Mouse (Mus musculus) embryonic facial prominence, embryonic 11.5 days (tissue): ENCODE data around the gene Ikzf1. TPM values are rescaled to one million over a fixed set of nuclear protein-coding genes. Genes with fewer than 3 reads are reported as not detected.

ENCODE experiments used
- ATAC-seq: fragments of 200-750 bp; cut with Nextera tagmentation; replicated peaks from 2 replicates; pipeline ENCODE4 v1.8.0; 2017; ENCODE audit warnings: low read depth; ENCODE audit not compliant: insufficient number of reproducible peaks, low FRiP score, low TSS enrichment
- DNase-seq: peaks from one replicate; pipeline ENCODE4 v3.0.0-alpha.2; 2015; ENCODE audit warnings: low spot score
- H3K27ac ChIP-seq: fragments of 300-500 bp; sonication (generic); replicated peaks from 2 replicates; pipeline ENCODE4 v1.5.1; 2014; ENCODE audit warnings: mild to moderate bottlenecking, low read depth, low read length, control low read depth
- H3K27me3 ChIP-seq: fragments of 300-500 bp; sonication (generic); 2 replicates; pipeline ENCODE4 v1.6.1; 2014; ENCODE audit warnings: mild to moderate bottlenecking, low read length, moderate library complexity, mixed read lengths; ENCODE audit not compliant: control insufficient read depth, insufficient read depth
- H3K36me3 ChIP-seq: fragments of 300-500 bp; sonication (generic); replicated peaks from 2 replicates; pipeline ENCODE4 v1.6.1; 2014; ENCODE audit warnings: low read depth, mild to moderate bottlenecking, low read length, moderate library complexity, mixed read lengths; ENCODE audit not compliant: control insufficient read depth, insufficient read depth
- H3K4me1 ChIP-seq: fragments of 300-500 bp; sonication (generic); 2 replicates; pipeline ENCODE4 v1.6.1; 2014; ENCODE audit warnings: low read length, mixed read lengths; ENCODE audit not compliant: control insufficient read depth, insufficient read depth
- H3K4me2 ChIP-seq: fragments of 300-500 bp; sonication (generic); 2 replicates; pipeline ENCODE4 v1.6.1; 2014; ENCODE audit warnings: low read depth, mild to moderate bottlenecking, control low read depth, low read length, moderate library complexity
- H3K4me3 ChIP-seq: fragments of 300-500 bp; sonication (generic); 2 replicates; pipeline ENCODE4 v1.5.1; 2014; ENCODE audit warnings: low read depth, low read length, control low read depth
- H3K9ac ChIP-seq: fragments of 300-500 bp; sonication (generic); replicated peaks from 2 replicates; pipeline ENCODE4 v1.6.1; 2014; ENCODE audit warnings: mild to moderate bottlenecking, control low read depth, low read length
- H3K9me3 ChIP-seq: fragments of 300-500 bp; sonication (generic); replicated peaks from 2 replicates; pipeline ENCODE4 v1.6.1; 2016; ENCODE audit warnings: mild to moderate bottlenecking, low read length, inconsistent platforms, mixed read lengths; ENCODE audit not compliant: control insufficient read depth
- WGBS: fragments of 180-500 bp; shearing (Covaris S2); extraction: QIAGEN DNeasy Blood & Tissue Kit; methylation state at CpG from one replicate; pipeline ENCODE4 v1.1.7; 2014; 5-methylcytosine and 5-hydroxymethylcytosine counted together
- polyA plus RNA-seq: library from polyadenylated mRNA; unstranded; fragments of >200 nt; fragmentation: Nextera tagmentation; extraction: Ambion mirVana; gene quantifications from 2 replicates; pipeline ENCODE4 v1.2.1, GENCODE M21; 2014

The Ikzf1 gene
- polyA plus RNA-seq, 1 experiment from 2014 or later = 3.4 TPM

DNA sequence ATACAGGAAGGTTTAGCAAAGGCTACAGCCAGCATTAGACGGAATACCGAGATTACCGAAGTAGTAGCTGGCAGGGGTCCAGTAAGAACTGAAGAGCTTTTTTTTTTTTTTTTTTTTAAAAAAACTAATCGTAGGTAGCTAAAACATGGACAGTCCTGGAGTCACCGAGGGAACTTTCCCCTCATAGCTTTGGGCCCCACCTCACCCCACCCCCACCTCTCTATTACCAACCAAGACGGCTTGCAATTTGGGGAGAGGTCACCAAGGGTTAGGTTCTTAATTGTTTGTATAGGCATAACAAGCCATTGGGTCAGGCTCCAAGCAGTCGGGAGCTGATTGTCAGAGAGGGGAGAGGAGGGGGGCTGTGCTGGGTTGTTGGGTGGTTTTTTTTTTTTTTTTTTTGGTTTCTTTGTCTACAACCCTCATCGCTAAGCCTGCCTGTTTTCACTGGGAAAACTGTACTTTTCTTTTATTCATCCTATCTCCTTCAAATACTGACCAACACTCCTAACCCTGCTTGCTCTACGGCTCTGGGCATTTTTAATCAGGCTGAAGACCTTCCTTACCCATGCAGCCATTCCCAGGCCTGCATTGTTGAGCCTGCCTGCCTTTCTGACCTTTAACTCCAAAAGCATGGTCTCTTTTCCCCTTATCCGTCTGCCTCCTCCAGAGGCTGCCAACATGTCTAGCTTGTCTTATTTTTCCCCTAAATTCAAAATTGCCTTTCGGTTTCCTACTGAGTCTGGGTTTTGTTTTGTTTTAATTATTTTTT lies 124.8 kb downstream of the Ikzf1 start:
- no peaks in the 10 kb centered on the region for H3K27me3 ChIP-seq
- peak overlapping the region; percentile 98 for H3K27ac ChIP-seq
- H3K9me3 ChIP-seq = no peaks in the 10 kb centered on the region
- DNase-seq (peak; percentile 82), ATAC-seq (peak; percentile 64)
- H3K4me2 ChIP-seq = peak overlapping the region; percentile 67
- 2% methylated on average over 11 of the region's 11 CpGs for WGBS
- H3K4me3 ChIP-seq = peak overlapping the region; percentile 59
- peak overlapping the region; percentile 82 for H3K9ac ChIP-seq
- no peaks in the 10 kb centered on the region for H3K4me1 ChIP-seq
- no peaks in the 10 kb centered on the region; the same call in 1 of the 2 replicates for H3K36me3 ChIP-seq

DNA sequence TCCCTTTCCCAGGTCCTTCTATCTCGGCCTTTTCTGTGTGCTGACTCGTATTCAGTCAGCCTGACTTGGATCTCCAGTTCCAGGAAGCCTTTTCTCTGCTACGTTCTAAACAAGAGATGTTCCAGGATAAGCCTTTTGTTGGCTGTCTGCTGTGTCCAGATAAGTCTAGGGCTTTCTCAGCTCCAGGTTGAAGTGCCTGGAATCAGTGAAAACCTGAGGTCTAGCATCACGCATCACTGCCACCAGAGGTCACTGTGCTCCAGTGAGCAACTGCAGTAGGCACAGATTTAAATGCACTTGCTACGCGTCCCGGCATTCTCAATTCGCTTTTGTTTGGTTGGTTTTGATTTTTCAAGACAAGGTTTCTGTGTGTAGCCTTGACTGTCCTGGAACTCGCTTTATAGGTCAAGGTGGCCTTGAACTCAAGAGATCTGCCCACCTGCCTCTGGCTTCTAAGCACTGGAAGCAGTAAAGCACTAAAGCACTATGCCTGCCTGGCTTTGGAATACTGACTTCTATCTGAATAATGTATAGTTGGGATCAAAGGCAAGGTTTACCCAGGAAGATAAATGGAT lies 127.2 kb downstream of the Ikzf1 start:
- Histone ChIP-seq H3K27ac (no peak overlapping the region), H3K9me3 (no peaks in the 10 kb centered on the region), H3K4me3 (no peak overlapping the region), H3K4me1 (no peaks in the 10 kb centered on the region), H3K9ac (0 out of 2 replicates have a peak overlapping the region, but pooled peaks have one; percentile 39), H3K4me2 (no peak overlapping the region), H3K27me3 (no peaks in the 10 kb centered on the region), H3K36me3 (no peaks in the 10 kb centered on the region)
- ATAC-seq (no peak), DNase-seq (peak; percentile 93)
- 24% methylated on average over 9 of the region's 9 CpGs for WGBS

DNA sequence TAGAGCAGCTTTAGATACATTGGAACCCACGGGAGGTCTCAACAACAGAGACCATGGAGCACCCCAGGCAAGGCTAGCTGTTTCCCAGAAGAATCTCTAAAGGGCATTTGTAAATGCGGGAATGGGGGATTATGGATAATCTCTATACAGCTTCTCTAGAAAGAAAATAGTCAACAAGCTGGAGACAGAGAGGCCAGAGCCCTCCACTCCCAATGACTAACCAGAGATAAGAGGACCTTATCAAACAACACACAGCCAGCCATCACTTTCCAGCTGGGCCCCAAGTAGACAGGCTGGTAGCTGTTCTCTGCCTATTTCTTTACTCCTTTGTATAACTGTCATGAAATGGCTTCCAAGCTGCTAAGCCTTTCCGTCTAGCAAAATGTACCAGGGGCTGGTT lies 130.9 kb downstream of the Ikzf1 start:
- H3K27ac ChIP-seq = no peak overlapping the region

DNA sequence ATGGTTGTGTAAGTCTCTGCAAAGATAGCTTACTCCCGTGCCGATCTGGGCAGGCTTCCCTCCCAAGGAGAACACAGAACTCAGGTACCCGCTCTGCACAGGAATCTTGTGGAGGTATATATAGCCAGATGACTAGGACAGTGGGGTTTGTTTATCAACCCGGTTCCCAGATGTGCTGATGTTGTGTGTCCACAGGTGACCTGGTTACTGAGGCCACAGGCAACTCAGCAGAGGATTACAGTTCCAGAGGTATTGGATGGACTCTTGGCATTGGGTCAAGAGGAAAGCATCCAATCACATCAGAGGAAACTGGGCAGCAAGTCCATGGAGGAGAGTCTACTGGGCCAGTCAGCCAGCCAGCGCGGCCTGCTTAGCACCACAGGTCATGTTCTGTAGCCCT lies 134.0 kb downstream of the Ikzf1 start:
- no peak overlapping the region for H3K9ac ChIP-seq
- H3K27me3 ChIP-seq = no peaks in the 10 kb centered on the region
- ATAC-seq (no peak), DNase-seq (no peak)
- H3K27ac ChIP-seq = no peak overlapping the region
- H3K9me3 ChIP-seq = no peaks in the 10 kb centered on the region
- peaks cover 12% of the 10 kb centered on the region for H3K4me1 ChIP-seq
- H3K4me3 ChIP-seq = no peak overlapping the region
- H3K4me2 ChIP-seq = no peak overlapping the region
- H3K36me3 ChIP-seq = no peaks in the 10 kb centered on the region
- 87% methylated on average over 6 of the region's 6 CpGs for WGBS

More for the DNA sequence above, 130.9 kb downstream of the Ikzf1 start:
- no peak overlapping the region for H3K9ac ChIP-seq
- no peaks in the 10 kb centered on the region for H3K27me3 ChIP-seq
- no peaks in the 10 kb centered on the region for H3K9me3 ChIP-seq
- no peaks in the 10 kb centered on the region for H3K36me3 ChIP-seq
- H3K4me2 ChIP-seq = no peak overlapping the region
- no peak for ATAC-seq
- DNase-seq = no peak
- 77% methylated on average over 3 of the region's 3 CpGs for WGBS
- no peaks in the 10 kb centered on the region; the same call in 1 of the 2 replicates for H3K4me1 ChIP-seq
- H3K4me3 ChIP-seq = no peak overlapping the region

DNA sequence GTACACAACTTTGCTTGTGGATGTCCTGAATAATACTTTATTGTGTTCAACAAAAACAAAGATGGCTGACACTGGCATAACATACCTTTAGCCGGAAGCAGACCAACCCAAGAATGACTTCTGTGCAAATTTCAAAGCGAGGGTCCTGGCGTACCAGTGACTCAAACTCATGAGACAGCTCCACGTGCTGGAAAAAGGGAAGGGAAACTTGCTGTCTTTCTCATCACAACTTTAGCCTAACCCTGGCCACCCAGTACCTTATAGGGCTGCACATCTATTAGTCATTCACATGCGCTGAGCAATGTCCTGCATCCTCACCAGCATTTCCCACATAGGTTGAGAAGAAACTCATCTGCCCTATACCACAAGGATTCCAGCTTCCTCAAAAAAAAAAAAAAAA lies 134.4 kb downstream of the Ikzf1 start:
- H3K36me3 ChIP-seq = no peaks in the 10 kb centered on the region
- H3K4me1 ChIP-seq = peaks cover 15% of the 10 kb centered on the region

DNA sequence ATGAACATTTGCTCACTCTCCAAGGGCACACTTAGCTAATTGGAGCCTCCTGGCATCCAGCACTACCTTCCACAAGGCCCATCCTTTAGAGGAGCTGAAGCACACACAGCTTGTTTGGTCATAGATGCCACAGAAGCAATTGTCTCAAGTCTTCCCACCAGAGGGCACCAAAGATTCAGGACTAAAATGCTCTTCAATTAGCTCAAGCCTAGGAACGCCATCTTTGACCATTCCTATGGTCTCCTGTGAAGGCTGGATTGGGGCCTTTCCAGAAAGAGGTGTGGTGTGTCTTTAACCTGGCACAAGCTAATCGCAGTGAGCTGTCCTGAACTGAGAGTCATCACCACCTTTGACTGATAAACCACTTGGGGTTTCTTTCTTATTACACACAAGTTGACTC lies 135.4 kb downstream of the Ikzf1 start:
- 2% methylated on average over 2 of the region's 2 CpGs for WGBS
- Histone ChIP-seq H3K9me3 (no peaks in the 10 kb centered on the region), H3K4me3 (no peak overlapping the region), H3K27me3 (no peaks in the 10 kb centered on the region), H3K9ac (no peak overlapping the region), H3K4me2 (no peak overlapping the region), H3K36me3 (no peaks in the 10 kb centered on the region), H3K4me1 (peaks cover 15% of the 10 kb centered on the region), H3K27ac (peak overlapping the region; percentile 97)
- ATAC-seq (peak; percentile 48), DNase-seq (peak; percentile 98)

More for the DNA sequence above, 134.4 kb downstream of the Ikzf1 start:
- DNase-seq = no peak
- H3K9me3 ChIP-seq = no peaks in the 10 kb centered on the region
- H3K27me3 ChIP-seq = no peaks in the 10 kb centered on the region
- 93% methylated on average over 5 of the region's 5 CpGs for WGBS
- no peak overlapping the region for H3K4me2 ChIP-seq
- H3K4me3 ChIP-seq = no peak overlapping the region
- no peak overlapping the region for H3K9ac ChIP-seq
- no peak overlapping the region for H3K27ac ChIP-seq
- no peak for ATAC-seq

DNA sequence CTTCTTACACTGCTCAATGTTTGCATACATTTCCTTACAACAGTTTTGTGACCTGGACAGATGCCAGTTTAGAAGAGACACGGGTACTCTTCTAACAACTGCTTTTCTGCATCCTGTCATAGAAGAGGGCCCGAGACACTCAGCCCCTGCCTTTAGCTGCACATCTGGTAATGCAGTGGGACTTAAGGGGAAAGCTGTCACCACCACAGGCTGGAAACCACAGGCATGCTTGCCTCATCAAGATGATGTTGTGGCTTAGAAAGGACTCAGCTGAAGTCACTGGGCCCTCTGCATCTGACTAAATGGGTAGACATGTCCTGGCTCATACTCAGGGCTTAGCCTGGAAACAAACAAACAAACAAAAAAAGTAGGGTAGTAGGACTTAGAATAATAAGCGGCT lies 135.9 kb downstream of the Ikzf1 start:
- Histone ChIP-seq H3K27ac (peak overlapping the region; percentile 97), H3K27me3 (no peaks in the 10 kb centered on the region), H3K9me3 (no peaks in the 10 kb centered on the region), H3K4me1 (peaks cover 15% of the 10 kb centered on the region), H3K4me2 (no peak overlapping the region), H3K9ac (no peak overlapping the region), H3K4me3 (no peak overlapping the region), H3K36me3 (no peaks in the 10 kb centered on the region)
- 50% methylated on average over 3 of the region's 3 CpGs for WGBS
- ATAC-seq (no peak), DNase-seq (no peak)

DNA sequence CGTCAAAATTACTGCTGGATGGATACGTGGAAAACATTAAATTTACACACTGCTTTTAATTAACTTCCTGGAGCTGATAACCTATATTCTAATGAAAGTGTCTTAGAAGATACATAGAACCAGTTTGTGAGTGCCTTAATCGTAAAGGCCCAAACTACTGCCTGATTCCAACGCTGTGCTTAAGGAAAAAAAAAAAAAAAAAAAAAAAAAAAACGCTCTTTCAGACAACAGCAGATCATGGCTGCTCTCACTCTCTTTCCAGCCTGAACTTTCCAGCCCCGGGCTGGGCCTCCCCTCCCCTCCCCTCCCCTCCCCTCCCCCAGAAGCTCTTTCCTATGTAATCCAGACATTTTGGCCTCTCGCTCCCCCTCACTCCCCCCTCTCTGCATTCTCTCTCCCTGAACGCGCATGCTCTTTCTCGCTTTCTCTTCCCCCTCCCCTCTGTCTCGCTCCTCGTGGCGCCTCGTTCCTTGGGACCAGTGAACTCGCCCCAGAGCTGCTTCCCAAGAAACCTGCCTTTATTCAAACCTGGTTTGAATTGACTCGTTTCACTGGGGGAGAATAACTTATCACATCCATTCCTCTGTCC lies 136.7 kb downstream of the Ikzf1 start:
- Histone ChIP-seq H3K9ac (peak overlapping the region; percentile 59), H3K36me3 (no peaks in the 10 kb centered on the region), H3K4me3 (no peak overlapping the region), H3K4me2 (no peak overlapping the region), H3K27ac (peak overlapping the region; percentile 97), H3K9me3 (no peaks in the 10 kb centered on the region), H3K27me3 (no peaks in the 10 kb centered on the region), H3K4me1 (peaks cover 15% of the 10 kb centered on the region)
- ATAC-seq (peak; percentile 76), DNase-seq (peak; percentile 97)
- WGBS = 3% methylated on average over 16 of the region's 16 CpGs
